Comparison of ENCODE assay signal across 9 mouse cellular contexts in the genomic region with DNA sequence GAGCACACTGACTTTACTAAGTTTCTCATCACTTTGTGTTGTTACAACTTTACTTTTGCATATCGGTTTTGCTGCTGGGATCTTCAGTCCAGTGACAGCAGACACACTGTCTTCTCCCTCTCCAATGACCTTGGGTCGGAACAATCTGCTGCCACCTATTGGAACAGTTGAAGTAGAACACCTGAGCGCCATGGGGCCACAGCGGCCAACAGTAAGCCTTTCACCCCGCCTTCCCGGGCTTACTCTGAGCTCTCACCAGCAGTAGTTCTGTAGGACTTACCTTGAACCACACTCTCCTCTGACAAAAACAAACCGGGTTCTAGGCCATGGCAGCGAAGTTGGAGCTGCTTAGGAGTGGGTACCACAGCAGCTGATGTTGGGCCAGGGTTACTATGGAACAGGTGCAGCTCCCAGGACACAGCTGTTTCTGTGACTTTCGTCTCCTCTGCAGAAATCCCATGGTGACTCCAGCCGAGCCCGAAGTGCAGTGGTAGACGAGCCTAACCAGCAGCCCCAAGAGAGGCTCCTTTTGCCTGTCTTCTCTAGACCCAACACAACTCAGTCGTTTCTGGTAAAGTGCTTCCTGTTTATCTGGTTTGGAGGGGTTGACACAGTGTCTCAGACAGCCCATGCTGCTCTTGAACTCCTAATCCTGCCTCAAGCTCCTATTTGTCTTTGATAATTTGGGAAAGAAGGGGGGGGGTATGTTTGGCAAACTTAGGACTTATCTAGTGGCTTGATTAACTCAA. TPM values are rescaled to one million over a fixed set of nuclear protein-coding genes. Genes with fewer than 3 reads are reported as not detected.
DNase-seq lines count a peak whose midpoint lies in the region; ATAC-seq and TF ChIP-seq lines count a peak whose summit lies in the region.
"Had no signal": no experiment of that assay in that cellular context is flagged by ENCODE, and none has a peak within 500 bp of the region (broad histone marks: within the 10 kb centered on the region; RNA-seq: fewer than 3 reads in every experiment).

No protein-coding gene starts in this region.

- intact Hi-C loops in gastrocnemius, postnatal 36 days (cut with DNase I) = no loop called here

- no peaks in the 10 kb centered on the region for H3K9me3 ChIP-seq in embryonic facial prominence, embryonic 11.5 days (replicated peaks; ENCODE audit: control insufficient read depth, low read length)
- H3K9me3 ChIP-seq in liver, postnatal 0 days (ENCODE audit: low read length) = no peaks in the 10 kb centered on the region
- H3K9me3 ChIP-seq: limb, embryonic 13.5 days had no signal

- TF ChIP-seq EP300 in liver, postnatal 0 days (IDR thresholded peaks at IDR 0.05; ENCODE audit: low read depth) = no peak

- peaks cover 7% of the 10 kb centered on the region for H3K36me3 ChIP-seq in embryonic facial prominence, embryonic 11.5 days (replicated peaks; ENCODE audit: control insufficient read depth, insufficient read depth, low read depth, low read length)
- H3K36me3 ChIP-seq in liver, postnatal 0 days (replicated peaks; ENCODE audit: insufficient read depth, low read length) = peaks cover 24% of the 10 kb centered on the region
- peaks cover 18% of the 10 kb centered on the region for H3K36me3 ChIP-seq in small intestine, adult 2 months (ENCODE audit: control insufficient read depth, insufficient read depth, low read length)

- peak; percentile 42 for DNase-seq in gastrocnemius, adult 18-20 months (ENCODE audit: low spot score)
- DNase-seq in gastrocnemius, postnatal 36 days = no peak
- DNase-seq in ZHBTc4 (ENCODE audit: low read depth, low spot score) = peak; percentile 88
- DNase-seq in embryonic facial prominence, embryonic 11.5 days (ENCODE audit: low spot score) = peak; percentile 69
- DNase-seq in induced T-regulatory cell, adult 2 months (ENCODE audit: low read depth) = peak; percentile 88
- DNase-seq in liver, postnatal 0 days = peak; percentile 72
- no peak for DNase-seq in adipocyte (ENCODE audit: low spot score)

- H3K4me1 ChIP-seq in embryonic facial prominence, embryonic 11.5 days (ENCODE audit: control insufficient read depth, insufficient read depth, low read length) = no peaks in the 10 kb centered on the region
- H3K4me1 ChIP-seq in liver, postnatal 0 days (ENCODE audit: insufficient read depth) = peaks cover 18% of the 10 kb centered on the region
- H3K4me1 ChIP-seq in small intestine, adult 2 months (ENCODE audit: control insufficient read depth, insufficient read depth, insufficient read length, low read length) = no peaks in the 10 kb centered on the region; the same call in 1 of the 2 replicates
- H3K4me1 ChIP-seq: limb, embryonic 13.5 days had no signal

- ATAC-seq in embryonic facial prominence, embryonic 11.5 days (replicated peaks; ENCODE audit: insufficient number of reproducible peaks, low FRiP score, low TSS enrichment, low read depth) = no peak
- ATAC-seq in liver, postnatal 0 days = peak; percentile 83

- peak; percentile 81 for TF ChIP-seq CTCF in liver, postnatal 0 days (IDR thresholded peaks at IDR 0.05; ENCODE audit: low read depth)
- TF ChIP-seq CTCF in small intestine, adult 2 months (IDR thresholded peaks at IDR 0.05; ENCODE audit: extremely low read depth, insufficient read length, insufficient replicate concordance, low read depth, low read length) = peak; percentile 75; the same call in 1 of the 2 replicates

- TF ChIP-seq POLR2A in small intestine, adult 2 months (IDR thresholded peaks at IDR 0.05; ENCODE audit: low read depth, low read length) = no peak

- no peak overlapping the region for H3K4me3 ChIP-seq in embryonic facial prominence, embryonic 11.5 days (ENCODE audit: low read depth, low read length)
- no peak overlapping the region for H3K4me3 ChIP-seq in liver, postnatal 0 days (ENCODE audit: low read depth, low read length)
- peak overlapping the region; percentile 46 for H3K4me3 ChIP-seq in small intestine, adult 2 months (ENCODE audit: low read depth, low read length)
- H3K4me3 ChIP-seq: limb, embryonic 13.5 days had no signal

- no peaks in the 10 kb centered on the region for H3K27me3 ChIP-seq in embryonic facial prominence, embryonic 11.5 days (ENCODE audit: control insufficient read depth, insufficient read depth, low read length)
- H3K27me3 ChIP-seq in liver, postnatal 0 days (ENCODE audit: insufficient read depth, low read length) = no peaks in the 10 kb centered on the region
- no peaks in the 10 kb centered on the region for H3K27me3 ChIP-seq in small intestine, adult 2 months (ENCODE audit: control insufficient read depth, insufficient read depth, low read length)
- H3K27me3 ChIP-seq: limb, embryonic 13.5 days had no signal

- WGBS in embryonic facial prominence, embryonic 11.5 days = 40% methylated on average over 13 of the region's 13 CpGs
- WGBS in liver, postnatal 0 days (ENCODE audit: insufficient replicate concordance) = 22% methylated on average over 13 of the region's 13 CpGs
- 19% methylated on average over 13 of the region's 13 CpGs for WGBS in small intestine, adult 2 months

- H3K27ac ChIP-seq in embryonic facial prominence, embryonic 11.5 days (replicated peaks; ENCODE audit: low read depth, low read length) = no peak overlapping the region
- peak overlapping the region; percentile 48; the same call in 1 of the 2 replicates for H3K27ac ChIP-seq in liver, postnatal 0 days (ENCODE audit: low read depth)
- H3K27ac ChIP-seq in small intestine, adult 2 months (ENCODE audit: insufficient read depth, low read depth, low read length) = peak overlapping the region; percentile 56
- H3K27ac ChIP-seq: limb, embryonic 13.5 days had no signal

- H3K9ac ChIP-seq in embryonic facial prominence, embryonic 11.5 days (replicated peaks; ENCODE audit: low read length) = no peak overlapping the region
- 0 out of 2 replicates have a peak overlapping the region, but pooled peaks have one; percentile 30 for H3K9ac ChIP-seq in liver, postnatal 0 days (replicated peaks)
- H3K9ac ChIP-seq: limb, embryonic 13.5 days had no signal

- no peak overlapping the region for H3K4me2 ChIP-seq in embryonic facial prominence, embryonic 11.5 days (ENCODE audit: low read depth, low read length)
- H3K4me2 ChIP-seq in liver, postnatal 0 days (ENCODE audit: low read depth, low read length) = peak overlapping the region; percentile 47
- H3K4me2 ChIP-seq: limb, embryonic 13.5 days had no signal

RNA-seq across cellular contexts. Expression of gene Dnajc9, which starts 10.2 kb away (rescaled TPM):
- 10 to 100 TPM; 10.6 to 12.2 TPM for total RNA-seq in gastrocnemius, adult 18-20 months (2021)
- 10 to 100 TPM in 1 of 2 experiments, 1 to 10 TPM in 1; 7.3 to 11.8 TPM for total RNA-seq in gastrocnemius, postnatal 36 days (2021)
- polyA plus RNA-seq in embryonic facial prominence, embryonic 11.5 days (2014; fragmentation: Nextera tagmentation; extraction: Ambion mirVana) = 251 and 274 TPM in 2 replicates
- 54.9 and 56.4 TPM in 2 replicates for polyA plus RNA-seq in liver, postnatal 0 days (2015; fragmentation: Nextera tagmentation; extraction: Ambion mirVana)
- polyA plus RNA-seq in small intestine, adult 2 months (2012; rRNA removed) = 15.1 and 21.1 TPM in 2 replicates

RNA-seq across cellular contexts. Expression of gene Mrps16, which starts 14.9 kb away (rescaled TPM):
- 10 to 100 TPM; 50.8 to 54.9 TPM for total RNA-seq in gastrocnemius, adult 18-20 months (2021)
- 10 to 100 TPM; 40.4 to 41.3 TPM for total RNA-seq in gastrocnemius, postnatal 36 days (2021)
- 73.3 and 79.5 TPM in 2 replicates for polyA plus RNA-seq in embryonic facial prominence, embryonic 11.5 days (2014; fragmentation: Nextera tagmentation; extraction: Ambion mirVana)
- polyA plus RNA-seq in liver, postnatal 0 days (2015; fragmentation: Nextera tagmentation; extraction: Ambion mirVana) = 47.3 and 49.9 TPM in 2 replicates
- 22.4 and 28.1 TPM in 2 replicates for polyA plus RNA-seq in small intestine, adult 2 months (2012; rRNA removed)

RNA-seq across cellular contexts. Expression of gene Fam149b, which starts 30.5 kb away (rescaled TPM):
- 10 to 100 TPM; 19.8 to 21.3 TPM for total RNA-seq in gastrocnemius, adult 18-20 months (2021)
- total RNA-seq in gastrocnemius, postnatal 36 days (2021) = 10 to 100 TPM; 19.4 to 21.0 TPM
- 49.0 and 52.9 TPM in 2 replicates for polyA plus RNA-seq in embryonic facial prominence, embryonic 11.5 days (2014; fragmentation: Nextera tagmentation; extraction: Ambion mirVana)
- 5.4 and 5.7 TPM in 2 replicates for polyA plus RNA-seq in liver, postnatal 0 days (2015; fragmentation: Nextera tagmentation; extraction: Ambion mirVana)
- 9.3 and 17.0 TPM in 2 replicates for polyA plus RNA-seq in small intestine, adult 2 months (2012; rRNA removed)

RNA-seq across cellular contexts. Expression of gene Ecd, which starts 30.6 kb away (rescaled TPM):
- total RNA-seq in gastrocnemius, adult 18-20 months (2021) = 10 to 100 TPM; 33.1 to 36.1 TPM
- 10 to 100 TPM; 30.3 to 31.8 TPM for total RNA-seq in gastrocnemius, postnatal 36 days (2021)
- 66.3 and 70.2 TPM in 2 replicates for polyA plus RNA-seq in embryonic facial prominence, embryonic 11.5 days (2014; fragmentation: Nextera tagmentation; extraction: Ambion mirVana)
- 19.8 and 23.0 TPM in 2 replicates for polyA plus RNA-seq in liver, postnatal 0 days (2015; fragmentation: Nextera tagmentation; extraction: Ambion mirVana)
- polyA plus RNA-seq in small intestine, adult 2 months (2012; rRNA removed) = 4.8 and 8.2 TPM in 2 replicates

Comparison
In these comparisons a context has a peak if more than half of its experiments do, and no peak if none do; other contexts are left out.
1. DNase-seq: peak in gastrocnemius, adult 18-20 months (single experiment), ZHBTc4 (single experiment), embryonic facial prominence, embryonic 11.5 days (single experiment), induced T-regulatory cell, adult 2 months (single experiment) and liver, postnatal 0 days (single experiment); none in gastrocnemius, postnatal 36 days (0 of 2) and adipocyte (single experiment).